Mouse (Mus musculus): ENCODE data around the gene Ntf5. TPM values are rescaled to one million over a fixed set of nuclear protein-coding genes. Genes with fewer than 3 reads are reported as not detected.

The Ntf5 gene
- total and polyA plus RNA-seq, 3 experiments = 0.43 to 1.5 (median 0.59) TPM

GRCm38 (mm10) chr7:45406157-45407156, 7.0 kb upstream of the Ntf5 start:
- Histone ChIP-seq H3K27me3 (replicated peaks) (peaks cover 63% of the 10 kb centered on the region), H3K4me1 (ENCODE audit: control insufficient read depth in 1 of 2, insufficient read depth in 2 of 2) (peaks cover 0 to 14% of the 10 kb centered on the region in 2 experiments; a peak in 2 of 4 replicates), H3K4me3 (replicated peaks in 1 of 3; ENCODE audit: low read depth in 2 of 3, low read length in 2 of 3, poor library complexity in 1 of 3) (peak overlapping the region; percentile 46 to 68 (median 51)), H3K36me3 (replicated peaks in 1 of 2; ENCODE audit: control insufficient read depth in 1 of 2, insufficient read depth in 1 of 2, low read length in 1 of 2) (peaks cover 0 to 4% of the 10 kb centered on the region in 2 experiments), H3K79me2 (replicated peaks; ENCODE audit: control insufficient read depth, extremely low read depth, insufficient read depth, poor library complexity, severe bottlenecking) (no peaks in the 10 kb centered on the region), H3K9ac (ENCODE audit: insufficient read depth, low read depth) (peak overlapping the region; percentile 48), H3K4me2 (ENCODE audit: insufficient read depth, low read depth, poor library complexity, severe bottlenecking) (peak overlapping the region; percentile 90), H3K9me3 (replicated peaks; ENCODE audit: low read length) (peaks cover 12% of the 10 kb centered on the region), H3K27ac (ENCODE audit: insufficient read depth, low read depth) (peak overlapping the region; percentile 47)
- in situ Hi-C loops (cut with MboI; ENCODE audit: low pct_ligation_motif_present, low pct_unique_long_range_greater_than_20kb, low sequenced_read_pairs) (no loop called here), dilution Hi-C loops (cut with MboI; ENCODE audit: extremely low pct_ligation_motif_present, extremely low pct_unique_long_range_greater_than_20kb, low sequenced_read_pairs) (no loop called here)
- DNase-seq (ENCODE audit: extremely low read depth) = no peak
- no peak; the same call in 1 of the 2 replicates for TF ChIP-seq UBTF (IDR thresholded peaks at IDR 0.05; ENCODE audit: low read depth, low read length)
- TF ChIP-seq CTCF (conservative IDR thresholded peaks at IDR 0.05 in 1 of 2, IDR thresholded peaks at IDR 0.05 in 1 of 2; ENCODE audit: low read depth in 2 of 2, low read length in 2 of 2) = peak in 1 of 2 experiments; percentile 68; a peak in 2 of 4 replicates
- peak; percentile 36 for TF ChIP-seq SMC3 (IDR thresholded peaks at IDR 0.05; ENCODE audit: low read depth, low read length)
- TF ChIP-seq MYC (IDR thresholded peaks at IDR 0.05; ENCODE audit: low read depth, low read length) = no peak
- TF ChIP-seq E2F4 (IDR thresholded peaks at IDR 0.05; ENCODE audit: insufficient replicate concordance, low read depth, low read length) = no peak
- TF ChIP-seq NRF1 (IDR thresholded peaks at IDR 0.05; ENCODE audit: low read depth, low read length) = no peak
- no peak for TF ChIP-seq JUN (IDR thresholded peaks at IDR 0.05; ENCODE audit: insufficient read depth, low read depth, low read length)
- peak; percentile 91 for TF ChIP-seq MEF2A (IDR thresholded peaks at IDR 0.05; ENCODE audit: borderline replicate concordance, low read depth, low read length)
- TF ChIP-seq TBP (conservative IDR thresholded peaks at IDR 0.05; ENCODE audit: low read depth, low read length) = no peak
- TF ChIP-seq HCFC1 (IDR thresholded peaks at IDR 0.05; ENCODE audit: low read depth, low read length) = no peak
- no peak for TF ChIP-seq ZKSCAN1 (IDR thresholded peaks at IDR 0.05; ENCODE audit: borderline replicate concordance, low read depth, low read length)
- no peak for TF ChIP-seq POLR2AphosphoS2 (IDR thresholded peaks at IDR 0.05; ENCODE audit: low read depth, low read length)
- TF ChIP-seq MAZ (IDR thresholded peaks at IDR 0.05; ENCODE audit: low read depth, low read length) = no peak
- no peak; the same call in 1 of the 2 replicates for TF ChIP-seq RAD21 (IDR thresholded peaks at IDR 0.05; ENCODE audit: low read depth, low read length)
- TF ChIP-seq BHLHE40 (IDR thresholded peaks at IDR 0.05; ENCODE audit: low read depth, low read length) = no peak
- no peak for TF ChIP-seq ETS1 (conservative IDR thresholded peaks at IDR 0.05; ENCODE audit: low read depth, low read length)
- no peak for TF ChIP-seq MAFK (IDR thresholded peaks at IDR 0.05; ENCODE audit: insufficient replicate concordance, low read length)
- TF ChIP-seq RCOR1 (conservative IDR thresholded peaks at IDR 0.05; ENCODE audit: low read depth, low read length) = no peak
- TF ChIP-seq EP300 (IDR thresholded peaks at IDR 0.05; ENCODE audit: low read length) = no peak
- TF ChIP-seq POLR2A (IDR thresholded peaks at IDR 0.05; ENCODE audit: low read depth, low read length) = peak; percentile 8; the same call in 1 of the 2 replicates
- TF ChIP-seq GABPA (IDR thresholded peaks at IDR 0.05; ENCODE audit: insufficient replicate concordance, low read depth, low read length) = no peak
- TF ChIP-seq PAX5 (IDR thresholded peaks at IDR 0.05; ENCODE audit: low read length) = no peak
- TF ChIP-seq CHD2 (IDR thresholded peaks at IDR 0.05; ENCODE audit: low read length) = no peak
- no peak for TF ChIP-seq CHD1 (IDR thresholded peaks at IDR 0.05; ENCODE audit: low read depth, low read length)
- no peak for TF ChIP-seq NELFE (IDR thresholded peaks at IDR 0.05; ENCODE audit: low read depth, low read length)
- no peak for TF ChIP-seq USF2 (conservative IDR thresholded peaks at IDR 0.05; ENCODE audit: low read depth, low read length)
- TF ChIP-seq TCF12 (IDR thresholded peaks at IDR 0.05; ENCODE audit: low read depth, low read length) = peak; percentile 35; the same call in 1 of the 2 replicates
- peak; percentile 41 for TF ChIP-seq MXI1 (IDR thresholded peaks at IDR 0.05; ENCODE audit: low read depth, low read length)
- no peak for TF ChIP-seq ZMIZ1 (IDR thresholded peaks at IDR 0.05; ENCODE audit: low read depth, low read length)
- TF ChIP-seq MAX (IDR thresholded peaks at IDR 0.05; ENCODE audit: low read length) = peak; percentile 39; the same call in 1 of the 2 replicates

Data from CH12.LX (cell line).